Mouse (Mus musculus): ENCODE measurements around the gene Gdf15.

DNA sequence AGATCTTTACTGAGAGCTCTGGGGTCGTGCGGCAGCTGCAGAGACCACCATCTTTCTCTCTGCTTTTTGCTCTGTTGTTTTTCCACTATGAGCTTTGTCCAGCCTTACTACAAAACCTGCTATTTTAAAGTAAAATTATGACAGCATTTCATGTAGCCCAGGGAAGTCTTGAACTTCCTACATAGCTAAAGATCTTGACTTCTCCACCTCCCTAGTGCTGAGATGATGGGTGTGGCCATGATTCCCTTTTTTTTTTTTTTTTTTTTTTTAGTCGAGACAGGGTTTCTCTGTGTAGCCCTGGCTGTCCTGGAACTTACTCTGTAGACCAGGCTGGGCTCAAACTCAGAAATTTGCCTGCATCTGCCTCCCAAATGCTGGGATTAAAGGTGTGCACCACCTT is 32.4 kb upstream of the Gdf15 start:
- no peak for TF ChIP-seq CTCF (IDR thresholded peaks at IDR 0.05; ENCODE audit: extremely low read depth, insufficient read depth, insufficient read length, insufficient replicate concordance)
- no peak for TF ChIP-seq POLR2A (IDR thresholded peaks at IDR 0.05; ENCODE audit: low read depth, low read length)

All from spleen, adult 2 months (tissue).